Mouse (Mus musculus) E14TG2a.4 (cell line): ENCODE measurements around the gene Ugt1a10.

Experiments used
- CTCF ChIP-seq: conservative IDR thresholded peaks from 2 replicates; pipeline ENCODE4 v1.5.1; 2014; ENCODE audit warnings: low read length
- POU5F1 ChIP-seq: IDR thresholded peaks from 2 replicates; pipeline ENCODE4 v1.6.1; 2014; ENCODE audit warnings: low read length, borderline replicate concordance

DNA sequence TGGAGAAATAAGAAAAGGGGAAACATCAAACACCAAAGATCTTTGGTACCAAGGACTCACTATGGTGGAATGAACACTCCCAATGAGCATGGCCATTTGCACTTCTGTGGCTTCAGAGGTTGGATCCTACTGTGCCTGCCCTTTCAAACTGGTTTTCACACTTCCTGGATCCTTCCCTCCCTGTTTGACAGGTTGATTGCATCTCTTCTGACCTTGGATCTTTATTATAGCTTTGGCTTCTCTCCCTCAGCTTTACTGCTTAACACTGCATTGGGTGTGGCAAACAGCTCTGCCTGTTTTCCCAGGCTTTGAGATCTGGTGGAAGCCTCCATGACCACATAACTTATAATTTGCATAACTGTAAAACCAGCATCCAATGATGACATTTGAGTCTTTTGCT, 165.1 kb downstream of the Ugt1a10 start:
- TF ChIP-seq CTCF (no peak), POU5F1 (no peak)
